In genomic region chr14:33808593-33809265, GRCm38 (mm10) we compare ENCODE assay signal across 8 mouse cellular contexts.
DNase-seq lines count a peak whose midpoint lies in the region; ATAC-seq and TF ChIP-seq lines count a peak whose summit lies in the region.

No protein-coding gene starts in this region.

- no peak overlapping the region for H3K9ac ChIP-seq in kidney, embryonic 14.5 days (ENCODE audit: low read depth, low read length)
- H3K9ac ChIP-seq in lung, postnatal 0 days (replicated peaks; ENCODE audit: low read depth) = no peak overlapping the region

- H3K36me3 ChIP-seq in kidney, embryonic 14.5 days (ENCODE audit: control insufficient read depth, insufficient read depth, low read length) = no peaks in the 10 kb centered on the region
- H3K36me3 ChIP-seq in lung, postnatal 0 days (ENCODE audit: insufficient read depth, low read length) = no peaks in the 10 kb centered on the region

- 15% methylated on average over 11 of the region's 11 CpGs for WGBS in kidney, embryonic 14.5 days
- WGBS in lung, postnatal 0 days = 22% methylated on average over 11 of the region's 11 CpGs

- H3K4me1 ChIP-seq in kidney, embryonic 14.5 days (ENCODE audit: control insufficient read depth, insufficient read depth, low read length) = peaks cover 17% of the 10 kb centered on the region
- H3K4me1 ChIP-seq in lung, postnatal 0 days (ENCODE audit: insufficient read depth, low read depth, low read length) = peaks cover 9% of the 10 kb centered on the region; the same call in 1 of the 2 replicates

- H3K4me3 ChIP-seq in kidney, embryonic 14.5 days (ENCODE audit: low read length) = no peak overlapping the region
- no peak overlapping the region for H3K4me3 ChIP-seq in lung, postnatal 0 days (ENCODE audit: low read depth, low read length)

- TF ChIP-seq CTCF in lung, postnatal 0 days (IDR thresholded peaks at IDR 0.05) = no peak

- no peaks in the 10 kb centered on the region for H3K9me3 ChIP-seq in kidney, embryonic 14.5 days (ENCODE audit: control insufficient read depth, low read length)
- no peaks in the 10 kb centered on the region for H3K9me3 ChIP-seq in lung, postnatal 0 days (ENCODE audit: low read length)

- no peak overlapping the region for H3K4me2 ChIP-seq in kidney, embryonic 14.5 days (replicated peaks; ENCODE audit: low read depth, low read length)
- H3K4me2 ChIP-seq in lung, postnatal 0 days (replicated peaks; ENCODE audit: low read depth, low read length) = no peak overlapping the region

- peak; percentile 44; the same call in 1 of the 2 replicates for TF ChIP-seq EP300 in lung, postnatal 0 days (IDR thresholded peaks at IDR 0.05)

- no peaks in the 10 kb centered on the region for H3K27me3 ChIP-seq in kidney, embryonic 14.5 days (ENCODE audit: control insufficient read depth, insufficient read depth, low read length)
- no peaks in the 10 kb centered on the region for H3K27me3 ChIP-seq in lung, postnatal 0 days (replicated peaks; ENCODE audit: insufficient read depth, low read length)

- peak overlapping the region; percentile 56; the same call in 1 of the 2 replicates for H3K27ac ChIP-seq in kidney, embryonic 14.5 days (ENCODE audit: low read depth, low read length)
- H3K27ac ChIP-seq in lung, postnatal 0 days (ENCODE audit: low read length) = 0 out of 2 replicates have a peak overlapping the region, but pooled peaks have one; percentile 51

- peak; percentile 88 for ATAC-seq in kidney, embryonic 14.5 days (ENCODE audit: low FRiP score, low TSS enrichment)
- ATAC-seq in lung, postnatal 0 days = peak; percentile 70

- peak; percentile 45 for DNase-seq in adrenal gland, adult 2 months
- DNase-seq in adrenal gland, postnatal 25 days = no peak
- DNase-seq in gastrocnemius, postnatal 25 days = peak; percentile 68
- DNase-seq in lung, postnatal 0 days (ENCODE audit: low spot score) = peak; percentile 68
- DNase-seq in c-Kit-positive CD71-positive TER-119-positive erythroid progenitor cells, embryonic 14.5 days (ENCODE audit: low spot score) = no peak
- no peak for DNase-seq in layer of hippocampus, adult 8-10 months (ENCODE audit: low spot score in 2 of 2)
- DNase-seq in B cell, adult 2 months = no peak

Comparison
In these comparisons a context has a peak if more than half of its experiments do, and no peak if none do; other contexts are left out.
1. DNase-seq: peak in adrenal gland, adult 2 months (single experiment), gastrocnemius, postnatal 25 days (single experiment) and lung, postnatal 0 days (single experiment); none in adrenal gland, postnatal 25 days (single experiment), c-Kit-positive CD71-positive TER-119-positive erythroid progenitor cells, embryonic 14.5 days (single experiment), layer of hippocampus, adult 8-10 months (0 of 2) and B cell, adult 2 months (0 of 2).